Mouse (Mus musculus): ENCODE data around the gene Six4.
A peak's percentile ranks its signal among the peaks of the same experiment; 100 is the strongest.
"Not testable (repeated sequence)": the region's sequence is repeated elsewhere in the genome, so short reads cannot be mapped to it uniquely, and the experiment has no call there.

Gene Six4

GRCm38 (mm10) chr12:73087086-73087485, 26.2 kb downstream of the Six4 start:
- DNase-seq, result no peak

- no peak for DNase-seq
Measured at GRCm38 (mm10) chr12:73085739-73086630, 27.3 kb downstream of the Six4 start.

- DNase-seq, result no peak
Measured at GRCm38 (mm10) chr12:73083773-73084172, 29.5 kb downstream of the Six4 start.

GRCm38 (mm10) chr12:73081828-73082227, 31.4 kb downstream of the Six4 start:
- not testable (repeated sequence) for DNase-seq

- DNase-seq, result no peak
Measured at GRCm38 (mm10) chr12:73060805-73061410, 52.3 kb downstream of the Six4 start.

- no peak for DNase-seq
Measured at GRCm38 (mm10) chr12:73057492-73057891, 55.8 kb downstream of the Six4 start.

- no peak for DNase-seq
Measured at GRCm38 (mm10) chr12:73055451-73055850, 57.8 kb downstream of the Six4 start.

- no peak for DNase-seq
Measured at GRCm38 (mm10) chr12:73054576-73055185, 58.6 kb downstream of the Six4 start.

- DNase-seq, result peak; percentile 91
Measured at GRCm38 (mm10) chr12:73053668-73054241, 59.5 kb downstream of the Six4 start, which contains the start of gene Six1. Gene Six1, minus strand, starts transcription at chr12:73053887.

- no peak for DNase-seq
Measured at GRCm38 (mm10) chr12:73052651-73053591, 60.3 kb downstream of the Six4 start.

GRCm38 (mm10) chr12:73052036-73052650, 61.1 kb downstream of the Six4 start:
- DNase-seq, result no peak

GRCm38 (mm10) chr12:73050811-73051580, 62.3 kb downstream of the Six4 start:
- DNase-seq, result no peak

GRCm38 (mm10) chr12:73050305-73050704, 63.0 kb downstream of the Six4 start:
- no peak for DNase-seq
